24 mouse cellular contexts compared by ENCODE assay signal in genomic region chr13:71053361-71054264, GRCm38 (mm10).
DNase-seq lines count a peak whose midpoint lies in the region; ATAC-seq and TF ChIP-seq lines count a peak whose summit lies in the region.
"Had no signal": no experiment of that assay in that cellular context is flagged by ENCODE, and none has a peak within 500 bp of the region (broad histone marks: within the 10 kb centered on the region; RNA-seq: fewer than 3 reads in every experiment).

No protein-coding gene starts in this region.

- no peak overlapping the region for H3K27ac ChIP-seq in embryonic facial prominence, embryonic 14.5 days (replicated peaks; ENCODE audit: low read depth, low read length)
- no peak overlapping the region for H3K27ac ChIP-seq in embryonic facial prominence, embryonic 10.5 days (replicated peaks)
- peak overlapping the region; percentile 48; the same call in 1 of the 2 replicates for H3K27ac ChIP-seq in midbrain, embryonic 13.5 days
- H3K27ac ChIP-seq in midbrain, embryonic 11.5 days (ENCODE audit: low read depth, low read length) = no peak overlapping the region
- H3K27ac ChIP-seq in hindbrain, postnatal 0 days = no peak overlapping the region
- H3K27ac ChIP-seq in heart, embryonic 11.5 days (ENCODE audit: low read depth, low read length) = no peak overlapping the region
- H3K27ac ChIP-seq: embryonic facial prominence, embryonic 12.5 days; heart, embryonic 15.5 days; kidney, postnatal 0 days; limb, embryonic 13.5 days; liver, embryonic 14.5 days; stomach, postnatal 0 days had no signal

- H3K4me2 ChIP-seq in embryonic facial prominence, embryonic 14.5 days (ENCODE audit: low read depth, low read length) = no peak overlapping the region
- H3K4me2 ChIP-seq in midbrain, embryonic 13.5 days (replicated peaks) = peak overlapping the region; percentile 23
- no peak overlapping the region for H3K4me2 ChIP-seq in midbrain, embryonic 11.5 days
- no peak overlapping the region for H3K4me2 ChIP-seq in hindbrain, postnatal 0 days (ENCODE audit: low read depth, low read length)
- no peak overlapping the region for H3K4me2 ChIP-seq in heart, embryonic 11.5 days
- H3K4me2 ChIP-seq: embryonic facial prominence, embryonic 12.5 days; heart, embryonic 15.5 days; limb, embryonic 13.5 days had no signal

- ATAC-seq in embryonic facial prominence, embryonic 14.5 days (ENCODE audit: low read depth) = no peak
- peak; percentile 86 for ATAC-seq in midbrain, embryonic 13.5 days
- ATAC-seq in midbrain, embryonic 11.5 days (ENCODE audit: low FRiP score) = no peak
- peak; percentile 27; the same call in 1 of the 2 replicates for ATAC-seq in hindbrain, postnatal 0 days
- no peak for ATAC-seq in heart, embryonic 11.5 days (replicated peaks; ENCODE audit: insufficient number of reproducible peaks, low FRiP score, low TSS enrichment)
- ATAC-seq: activated CD4-positive, CD25-positive, alpha-beta regulatory T cell, adult 4 months; lung, postnatal 0 days; Patski had no signal

- 61% methylated on average over 21 of the region's 21 CpGs for WGBS in embryonic facial prominence, embryonic 14.5 days
- WGBS in embryonic facial prominence, embryonic 10.5 days = 76% methylated on average over 21 of the region's 21 CpGs
- 49% methylated on average over 21 of the region's 21 CpGs for WGBS in midbrain, embryonic 13.5 days
- WGBS in midbrain, embryonic 11.5 days = 84% methylated on average over 21 of the region's 21 CpGs
- 53% methylated on average over 21 of the region's 21 CpGs for WGBS in hindbrain, postnatal 0 days
- 87% methylated on average over 21 of the region's 21 CpGs for WGBS in heart, embryonic 11.5 days (ENCODE audit: insufficient replicate concordance)

- no peak overlapping the region for H3K4me3 ChIP-seq in embryonic facial prominence, embryonic 14.5 days (ENCODE audit: low read depth, low read length)
- H3K4me3 ChIP-seq in embryonic facial prominence, embryonic 10.5 days = no peak overlapping the region
- H3K4me3 ChIP-seq in midbrain, embryonic 13.5 days (replicated peaks) = no peak overlapping the region
- no peak overlapping the region for H3K4me3 ChIP-seq in midbrain, embryonic 11.5 days (ENCODE audit: low read depth, low read length)
- no peak overlapping the region for H3K4me3 ChIP-seq in hindbrain, postnatal 0 days (ENCODE audit: low read length)
- H3K4me3 ChIP-seq in heart, embryonic 11.5 days (ENCODE audit: low read depth, low read length) = no peak overlapping the region
- H3K4me3 ChIP-seq: embryonic facial prominence, embryonic 12.5 days; heart, embryonic 15.5 days; limb, embryonic 13.5 days; myocyte had no signal

- H3K4me1 ChIP-seq in embryonic facial prominence, embryonic 14.5 days (ENCODE audit: control insufficient read depth, insufficient read depth, low read length) = 0 out of 2 replicates have a peak, but pooled peaks cover 5% of the 10 kb centered on the region
- H3K4me1 ChIP-seq in embryonic facial prominence, embryonic 10.5 days = 0 out of 2 replicates have a peak, but pooled peaks cover 4% of the 10 kb centered on the region
- H3K4me1 ChIP-seq in midbrain, embryonic 13.5 days (replicated peaks) = peaks cover 29% of the 10 kb centered on the region
- H3K4me1 ChIP-seq in midbrain, embryonic 11.5 days (ENCODE audit: control insufficient read depth, insufficient read depth, low read length) = peaks cover 7% of the 10 kb centered on the region; the same call in 1 of the 2 replicates
- no peaks in the 10 kb centered on the region for H3K4me1 ChIP-seq in hindbrain, postnatal 0 days (ENCODE audit: insufficient read depth, low read length)
- H3K4me1 ChIP-seq in heart, embryonic 11.5 days (ENCODE audit: control insufficient read depth, insufficient read depth, low read length) = no peaks in the 10 kb centered on the region
- H3K4me1 ChIP-seq: embryonic facial prominence, embryonic 12.5 days; heart, embryonic 15.5 days; limb, embryonic 13.5 days had no signal

- H3K9me3 ChIP-seq in embryonic facial prominence, embryonic 14.5 days (ENCODE audit: control insufficient read depth, low read length) = no peaks in the 10 kb centered on the region
- no peaks in the 10 kb centered on the region for H3K9me3 ChIP-seq in embryonic facial prominence, embryonic 10.5 days
- no peaks in the 10 kb centered on the region for H3K9me3 ChIP-seq in midbrain, embryonic 13.5 days
- H3K9me3 ChIP-seq in midbrain, embryonic 11.5 days (ENCODE audit: control insufficient read depth, low read length) = no peaks in the 10 kb centered on the region
- no peaks in the 10 kb centered on the region for H3K9me3 ChIP-seq in hindbrain, postnatal 0 days (ENCODE audit: low read length)
- no peaks in the 10 kb centered on the region for H3K9me3 ChIP-seq in heart, embryonic 11.5 days (replicated peaks; ENCODE audit: control insufficient read depth, low read length)
- H3K9me3 ChIP-seq: embryonic facial prominence, embryonic 12.5 days; heart, embryonic 15.5 days; limb, embryonic 13.5 days had no signal

- peaks cover 4% of the 10 kb centered on the region; the same call in 1 of the 2 replicates for H3K27me3 ChIP-seq in embryonic facial prominence, embryonic 14.5 days (replicated peaks; ENCODE audit: control insufficient read depth, insufficient read depth, low read length)
- no peaks in the 10 kb centered on the region for H3K27me3 ChIP-seq in embryonic facial prominence, embryonic 10.5 days (replicated peaks; ENCODE audit: low read depth, poor library complexity, severe bottlenecking)
- H3K27me3 ChIP-seq in midbrain, embryonic 13.5 days = peaks cover 7% of the 10 kb centered on the region; the same call in 1 of the 2 replicates
- no peaks in the 10 kb centered on the region for H3K27me3 ChIP-seq in midbrain, embryonic 11.5 days (ENCODE audit: control insufficient read depth, insufficient read depth, low read length)
- H3K27me3 ChIP-seq in hindbrain, postnatal 0 days (ENCODE audit: insufficient read depth, low read length) = no peaks in the 10 kb centered on the region
- no peaks in the 10 kb centered on the region for H3K27me3 ChIP-seq in heart, embryonic 11.5 days (ENCODE audit: control insufficient read depth, insufficient read depth, low read length)
- H3K27me3 ChIP-seq: embryonic facial prominence, embryonic 12.5 days; heart, embryonic 15.5 days had no signal

- H3K9ac ChIP-seq in embryonic facial prominence, embryonic 14.5 days (ENCODE audit: low read depth, low read length) = no peak overlapping the region
- no peak overlapping the region for H3K9ac ChIP-seq in midbrain, embryonic 13.5 days (replicated peaks)
- no peak overlapping the region for H3K9ac ChIP-seq in midbrain, embryonic 11.5 days (ENCODE audit: low read length)
- no peak overlapping the region for H3K9ac ChIP-seq in hindbrain, postnatal 0 days (replicated peaks; ENCODE audit: low read length)
- no peak overlapping the region for H3K9ac ChIP-seq in heart, embryonic 11.5 days (ENCODE audit: low read depth, low read length)
- H3K9ac ChIP-seq: embryonic facial prominence, embryonic 12.5 days; heart, embryonic 15.5 days; limb, embryonic 13.5 days; liver, embryonic 14.5 days had no signal

- TF ChIP-seq CTCF in hindbrain, postnatal 0 days (IDR thresholded peaks at IDR 0.05; ENCODE audit: low read depth) = no peak

- no peaks in the 10 kb centered on the region for H3K36me3 ChIP-seq in embryonic facial prominence, embryonic 14.5 days (ENCODE audit: control insufficient read depth, insufficient read depth, low read length)
- H3K36me3 ChIP-seq in embryonic facial prominence, embryonic 10.5 days (replicated peaks) = no peaks in the 10 kb centered on the region
- no peaks in the 10 kb centered on the region for H3K36me3 ChIP-seq in midbrain, embryonic 13.5 days
- no peaks in the 10 kb centered on the region for H3K36me3 ChIP-seq in midbrain, embryonic 11.5 days (ENCODE audit: control insufficient read depth, insufficient read depth, low read length)
- no peaks in the 10 kb centered on the region for H3K36me3 ChIP-seq in hindbrain, postnatal 0 days (ENCODE audit: insufficient read depth, low read length)
- H3K36me3 ChIP-seq in heart, embryonic 11.5 days (ENCODE audit: control insufficient read depth, insufficient read depth, low read length) = no peaks in the 10 kb centered on the region
- H3K36me3 ChIP-seq: embryonic facial prominence, embryonic 12.5 days; heart, embryonic 15.5 days; limb, embryonic 13.5 days had no signal

- peak; percentile 11 for DNase-seq in embryonic facial prominence, embryonic 14.5 days (ENCODE audit: low spot score)
- DNase-seq in embryonic facial prominence, embryonic 10.5 days (ENCODE audit: low spot score) = no peak
- DNase-seq in midbrain, embryonic 11.5 days (ENCODE audit: low spot score, missing footprints) = no peak
- DNase-seq in hindbrain, postnatal 0 days (ENCODE audit: low spot score) = peak; percentile 39
- peak; percentile 80 for DNase-seq in retina, postnatal 1 day
- no peak for DNase-seq in MN1 (ENCODE audit: low spot score)
- DNase-seq: adrenal gland, postnatal 14 days; B cell, adult 2 months; heart, adult 11 months; kidney, adult 11 months; layer of hippocampus, adult 9-11 months; thymus, postnatal 36 days had no signal

Comparison
In these comparisons a context has a peak if more than half of its experiments do, and no peak if none do; other contexts are left out.
1. ATAC-seq: peak in midbrain, embryonic 13.5 days (single experiment) and hindbrain, postnatal 0 days (single experiment); none in embryonic facial prominence, embryonic 14.5 days (single experiment), midbrain, embryonic 11.5 days (single experiment) and heart, embryonic 11.5 days (single experiment).
2. DNase-seq: peak in embryonic facial prominence, embryonic 14.5 days (single experiment), hindbrain, postnatal 0 days (single experiment) and retina, postnatal 1 day (single experiment); none in embryonic facial prominence, embryonic 10.5 days (single experiment), midbrain, embryonic 11.5 days (single experiment) and MN1 (single experiment).